Mouse (Mus musculus) layer of hippocampus, postnatal 36 days (tissue): ENCODE data around the gene Xpo5. TPM values are rescaled to one million over a fixed set of nuclear protein-coding genes. Genes with fewer than 3 reads are reported as not detected.

ENCODE experiments used
- microRNA-seq, 2 experiments: library from miRNA; unstranded; fragments of <30 nt; microRNA quantifications; one replicate each; pipeline ENCODE4 v1.2.0; 2021
- total RNA-seq, 2 experiments: library from RNA; stranded (reverse); gene quantifications; 2 replicates each; pipeline ENCODE4 v1.2.3; 2021

Xpo5 gene
- total RNA-seq, 2 experiments from 2014 or later = 47.9 to 49.7 TPM

Small RNA genes lying within 50 kb of the gene (microRNA-seq; reads per million reads assigned to microRNA genes)
- 0 reads per million in 2 experiments for gene Mir693

Other genes starting within 250 kb of the Xpo5 start
- 10 to 100 TPM; 68.1 to 99.0 TPM for gene Vegfa, start 170.4 kb upstream of the Xpo5 start, total RNA-seq
- 10 to 100 TPM; 81.0 to 83.8 TPM for gene Mrps18a, start 91.8 kb upstream of the Xpo5 start, total RNA-seq
- gene Rsph9, start 58.6 kb upstream of the Xpo5 start, total RNA-seq = 10 to 100 TPM; 25.5 to 25.6 TPM
- 10 to 100 TPM in 1 of 2 experiments, 1 to 10 TPM in 1; 10.0 to 10.4 TPM for gene Mad2l1bp, start 49.2 kb upstream of the Xpo5 start, total RNA-seq
- 100 to 1,000 TPM; 123 to 137 TPM for gene Gtpbp2, start 41.8 kb upstream of the Xpo5 start, total RNA-seq
- gene Polh, start 137 bp upstream of the Xpo5 start, total RNA-seq = 1 to 10 TPM; 5.5 to 5.8 TPM
- 10 to 100 TPM; 34.5 to 35.1 TPM for gene Polr1c, start 45.3 kb downstream of the Xpo5 start, total RNA-seq
- 10 to 100 TPM; 78.7 to 92.4 TPM for gene Yipf3, start 45.3 kb downstream of the Xpo5 start, total RNA-seq
- 10 to 100 TPM; 60.4 to 63.5 TPM for gene Lrrc73, start 50.7 kb downstream of the Xpo5 start, total RNA-seq
- gene Tjap1, start 80.2 kb downstream of the Xpo5 start, total RNA-seq = 10 to 100 TPM; 50.4 to 72.7 TPM
- 10 to 100 TPM; 46.9 to 52.4 TPM for gene Dlk2, start 94.6 kb downstream of the Xpo5 start, total RNA-seq
- gene Abcc10, start 125.6 kb downstream of the Xpo5 start, total RNA-seq = 1 to 10 TPM; 8.2 to 9.0 TPM
- gene Zfp318, start 180.9 kb downstream of the Xpo5 start, total RNA-seq = 10 to 100 TPM; 56.3 to 60.0 TPM
- gene Crip3, start 226.1 kb downstream of the Xpo5 start, total RNA-seq = 1 to 10 TPM; 8.1 to 8.4 TPM
- gene Slc22a7, start 235.7 kb downstream of the Xpo5 start, total RNA-seq = under 1 TPM in 1 of 2 experiments, not detected in 1; 0.30 TPM